Mouse (Mus musculus) kidney, adult 9 months (tissue): Measurements from ENCODE around the gene Mtmr2.
A peak's percentile ranks its signal among the peaks of the same experiment; 100 is the strongest.

Experiments
- DNase-seq: peaks from one replicate; pipeline ENCODE4 v3.0.0; 2022

Gene Mtmr2

DNA sequence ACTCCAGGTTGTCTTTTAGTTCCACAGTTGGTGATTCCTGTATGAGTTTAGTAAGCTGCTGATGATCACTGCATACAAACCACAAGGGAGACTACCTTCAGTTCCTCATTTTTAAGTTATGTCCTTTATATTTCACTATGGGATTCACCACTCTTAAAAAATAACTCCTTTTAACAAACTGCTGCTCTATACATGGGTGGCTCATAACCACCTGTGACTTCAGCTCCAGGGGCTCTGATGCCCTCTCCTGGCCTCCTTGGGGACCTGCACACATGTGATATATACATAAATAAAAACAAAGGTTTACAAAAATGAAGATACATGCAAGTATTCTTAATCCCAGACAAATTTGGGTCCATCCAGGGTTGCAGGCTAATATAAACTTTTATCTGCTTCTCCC lies 61.7 kb downstream of the Mtmr2 start:
- DNase-seq = no peak

DNA sequence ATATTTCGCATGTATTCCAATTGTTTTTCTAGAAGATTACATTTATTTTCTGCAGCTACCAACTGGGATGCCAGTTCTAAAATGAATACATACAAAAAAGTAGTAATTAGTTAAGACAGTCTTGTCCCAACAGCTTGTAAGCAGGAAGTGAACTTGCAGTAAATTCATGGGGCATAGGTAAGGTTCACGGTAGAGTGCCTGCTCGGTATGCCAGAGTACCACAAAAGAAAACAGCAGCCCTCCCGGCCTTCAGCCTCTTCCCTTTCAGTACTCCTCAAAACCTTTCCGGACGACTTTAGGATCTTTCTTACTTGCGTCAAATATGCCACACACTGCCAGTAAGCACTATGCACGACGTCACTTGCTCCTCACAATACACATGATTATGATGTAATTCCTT lies 70.2 kb downstream of the Mtmr2 start:
- DNase-seq = no peak

GRCm38 (mm10) chr9:13820774-13821173 lies 72.6 kb downstream of the Mtmr2 start:
- DNase-seq = no peak

DNA sequence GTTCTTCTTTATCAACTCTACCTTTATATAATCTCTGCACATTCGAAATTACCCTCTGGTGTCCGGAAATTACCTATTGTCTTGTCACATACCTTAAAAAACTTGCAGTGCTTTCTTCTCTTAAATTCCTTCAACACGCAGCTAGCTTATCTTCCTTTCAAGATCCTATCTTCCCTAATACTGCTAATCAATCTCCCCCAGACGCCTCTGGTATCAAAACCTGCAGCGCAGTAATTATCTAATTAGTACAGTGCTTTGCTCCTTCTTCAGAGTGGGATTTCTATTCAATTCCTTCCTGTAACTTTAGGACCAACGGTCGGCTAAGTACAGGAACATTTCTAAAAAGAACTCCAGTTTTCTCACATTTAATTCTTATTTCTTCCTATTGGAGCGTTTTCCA lies 77.7 kb downstream of the Mtmr2 start:
- DNase-seq = no peak

- peak; percentile 84 for DNase-seq
Measured at GRCm38 (mm10) chr9:13826391-13826805, 78.2 kb downstream of the Mtmr2 start.

DNA sequence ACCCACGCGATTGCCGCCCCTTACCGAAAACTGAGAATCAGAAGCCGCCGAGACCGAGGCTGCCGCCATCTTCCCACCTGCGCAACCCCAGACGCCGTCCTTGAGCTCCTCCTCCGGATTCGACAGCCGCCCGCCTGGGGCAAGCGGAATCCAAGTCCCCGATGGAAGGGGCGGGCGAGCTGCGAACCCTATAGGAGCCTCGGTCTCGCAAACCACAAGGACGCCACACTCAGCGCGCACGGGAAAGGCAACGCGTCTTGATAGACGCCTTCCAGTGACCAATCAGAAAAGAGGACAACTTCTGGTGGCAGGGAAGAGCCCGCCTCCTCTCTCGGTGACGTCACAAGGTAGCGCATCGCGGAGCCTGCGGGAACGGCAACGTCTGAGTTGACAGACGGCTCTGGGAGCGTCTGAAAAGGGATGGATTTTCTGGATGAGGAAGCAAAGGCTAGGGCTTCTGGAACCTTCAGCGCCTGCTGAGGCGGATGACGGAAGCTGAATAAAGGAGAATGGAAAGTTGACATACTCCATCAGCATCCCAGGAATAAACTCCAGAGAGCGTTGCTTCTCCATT lies 78.7 kb downstream of the Mtmr2 start, which contains the start of gene Cep57:
TSS of gene Cep57 (minus strand) at position 276 of the 574 bp plus-strand sequence.
- peak; percentile 98 for DNase-seq

DNA sequence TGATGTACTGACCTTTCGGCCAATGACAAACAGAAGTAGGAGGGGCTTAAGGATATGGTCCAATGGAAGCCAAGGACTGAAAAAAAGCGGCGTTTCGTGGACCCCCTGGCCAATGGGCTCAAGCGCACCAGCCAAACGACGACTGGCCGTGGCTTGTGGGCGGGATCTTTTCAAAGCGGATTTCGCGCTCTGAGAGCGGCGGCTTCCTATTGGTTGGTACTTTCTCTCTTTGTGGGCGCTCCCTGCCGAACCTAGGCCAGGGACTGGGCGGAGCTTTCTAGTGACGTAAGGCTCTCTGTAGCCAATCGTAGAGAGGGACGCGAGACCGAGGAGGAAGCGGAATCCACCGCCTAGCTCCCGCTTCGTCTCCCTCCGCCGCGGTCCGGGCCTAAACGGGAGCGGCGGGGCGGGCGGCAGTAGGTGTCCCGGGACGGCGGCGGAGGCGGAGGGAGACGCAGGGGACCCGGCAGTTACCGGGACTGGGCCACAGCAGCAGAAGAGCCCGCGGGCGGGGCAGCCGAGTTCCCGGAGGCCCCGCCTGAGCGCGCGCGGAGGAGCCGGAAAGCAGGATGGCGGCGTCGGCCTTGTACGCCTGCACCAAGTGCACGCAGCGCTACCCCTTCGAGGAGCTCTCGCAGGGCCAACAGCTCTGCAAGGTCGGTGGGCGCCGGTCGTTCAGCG lies 79.3 kb downstream of the Mtmr2 start, which contains the start of gene Fam76b:
TSS of gene Fam76b (plus strand) at position 311 of the 681 bp plus-strand sequence.
- peak; percentile 100 for DNase-seq

DNA sequence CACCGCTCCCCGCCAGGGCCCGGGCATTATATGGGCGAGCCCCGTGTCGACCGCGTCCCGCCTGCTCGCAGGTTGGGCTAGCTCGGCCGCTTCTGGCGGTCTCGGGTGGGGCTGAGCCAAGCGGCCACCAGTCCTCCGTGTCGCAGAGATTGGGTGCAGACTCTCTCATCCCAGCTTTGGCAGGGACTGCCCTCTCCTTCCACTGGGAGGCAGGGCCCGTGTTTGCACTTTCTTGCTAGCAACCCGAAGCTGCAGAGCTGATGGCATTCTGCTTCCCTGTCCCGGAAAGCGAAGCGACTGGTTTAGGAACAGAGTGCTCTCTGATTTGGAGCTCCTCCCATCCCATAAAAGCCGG lies 79.9 kb downstream of the Mtmr2 start:
- no peak for DNase-seq

- no peak for DNase-seq
Measured at GRCm38 (mm10) chr9:13835256-13835655, 87.0 kb downstream of the Mtmr2 start.

DNA sequence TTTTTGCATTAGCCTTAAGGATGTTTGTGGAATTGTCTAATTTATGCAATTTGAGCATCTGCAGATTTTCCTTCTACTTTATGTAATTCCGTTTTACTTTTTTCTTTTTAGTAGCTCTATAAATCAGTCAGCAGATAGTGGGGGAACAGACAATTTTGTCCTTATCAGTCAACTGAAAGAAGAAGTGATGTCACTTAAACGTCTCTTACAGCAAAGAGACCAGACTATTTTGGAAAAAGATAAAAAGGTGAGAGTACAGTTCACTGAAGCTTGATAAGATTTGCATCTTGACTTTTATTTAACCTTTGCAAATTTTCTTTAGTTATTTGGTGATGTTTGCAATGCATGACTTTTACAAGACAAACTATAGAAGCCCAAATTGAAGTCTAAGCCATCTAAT lies 88.5 kb downstream of the Mtmr2 start:
- no peak for DNase-seq

DNA sequence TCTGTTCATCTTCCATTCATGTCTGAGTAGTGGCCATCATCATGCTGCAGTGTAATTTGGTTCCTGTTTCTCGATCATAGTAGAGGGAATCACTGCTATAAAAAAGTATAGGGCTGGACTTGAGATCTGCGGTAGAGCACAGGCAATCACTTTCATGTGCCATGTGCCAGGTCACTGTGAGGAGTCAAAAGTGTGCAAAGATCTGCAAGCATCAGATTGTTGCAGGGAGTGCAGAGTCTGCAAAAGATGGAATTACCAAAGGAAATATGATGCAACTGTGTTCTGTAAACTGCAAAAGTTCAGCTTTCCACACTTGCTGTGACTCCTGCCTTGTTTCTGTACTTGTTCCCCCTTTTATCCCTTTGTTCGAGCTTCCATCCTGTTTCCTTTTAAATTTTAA lies 99.4 kb downstream of the Mtmr2 start:
- DNase-seq = no peak

DNA sequence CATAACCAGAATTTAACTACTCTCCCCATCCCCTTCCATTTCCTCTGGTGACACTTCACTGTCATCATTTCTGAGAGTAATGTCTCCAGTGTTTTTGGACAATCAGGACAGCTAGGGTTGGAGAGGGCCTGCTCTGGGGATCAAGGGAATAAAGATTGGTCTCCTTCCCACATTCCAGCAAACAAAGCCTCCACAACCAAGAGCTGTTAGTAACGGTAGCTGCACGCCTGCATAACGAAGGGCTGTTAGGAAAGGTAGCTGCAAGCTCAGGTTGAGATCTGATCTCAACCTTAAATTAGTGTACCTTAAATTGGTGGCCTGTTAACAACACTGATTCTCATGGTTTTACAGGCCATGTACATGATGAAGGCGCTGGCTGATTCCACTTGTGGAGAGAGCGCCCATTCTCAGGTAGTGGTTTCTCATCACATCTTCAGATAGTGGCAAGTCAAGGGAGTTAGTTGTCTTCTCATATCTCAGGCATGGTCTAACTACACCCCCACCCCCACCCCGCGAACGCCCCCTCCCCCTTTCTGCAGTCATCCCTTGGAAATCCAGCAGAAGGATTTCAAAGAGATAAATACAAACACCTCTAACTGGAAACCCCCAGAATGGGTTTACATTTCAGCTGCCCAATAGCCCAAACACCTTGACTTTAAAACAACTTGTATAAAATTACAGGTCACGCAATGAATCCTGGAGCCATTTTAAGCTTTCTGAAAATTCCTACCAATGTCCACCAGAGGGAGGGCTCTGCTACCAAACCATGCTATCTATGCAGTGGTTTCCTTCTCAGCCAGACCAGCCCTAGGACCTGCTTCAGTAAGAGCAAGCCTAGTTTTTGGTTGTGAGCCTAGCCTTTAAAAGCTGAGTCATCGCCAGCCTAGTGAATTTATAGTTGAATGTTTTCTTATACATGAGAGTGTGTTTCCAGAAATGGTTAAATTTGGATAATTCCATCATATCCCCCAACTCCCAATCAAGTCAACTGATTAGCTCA lies 100.6 kb downstream of the Mtmr2 start:
- peak; percentile 49 for DNase-seq

DNA sequence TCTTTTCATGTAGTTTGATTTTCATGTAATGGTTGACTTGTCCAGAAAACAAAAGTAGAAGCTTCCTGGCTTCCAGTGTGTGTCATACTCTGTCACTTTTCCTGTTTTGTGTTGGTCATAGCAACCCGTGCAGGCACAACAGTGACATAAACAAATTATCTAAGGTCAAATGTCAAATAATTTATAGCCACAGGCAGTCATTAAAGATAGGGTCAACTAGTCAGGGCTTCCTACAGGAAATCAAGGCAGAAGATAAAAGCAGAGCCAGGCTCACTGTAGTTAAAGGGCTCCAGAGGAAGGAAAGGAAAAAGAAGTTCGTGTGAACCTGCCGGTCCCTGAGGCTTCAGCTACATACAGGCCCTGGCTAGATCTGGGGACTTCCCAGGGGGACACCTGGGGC lies 105.7 kb downstream of the Mtmr2 start:
- peak; percentile 22 for DNase-seq
